Mouse (Mus musculus): ENCODE measurements around the gene Bloc1s6.

The Bloc1s6 gene

DNA sequence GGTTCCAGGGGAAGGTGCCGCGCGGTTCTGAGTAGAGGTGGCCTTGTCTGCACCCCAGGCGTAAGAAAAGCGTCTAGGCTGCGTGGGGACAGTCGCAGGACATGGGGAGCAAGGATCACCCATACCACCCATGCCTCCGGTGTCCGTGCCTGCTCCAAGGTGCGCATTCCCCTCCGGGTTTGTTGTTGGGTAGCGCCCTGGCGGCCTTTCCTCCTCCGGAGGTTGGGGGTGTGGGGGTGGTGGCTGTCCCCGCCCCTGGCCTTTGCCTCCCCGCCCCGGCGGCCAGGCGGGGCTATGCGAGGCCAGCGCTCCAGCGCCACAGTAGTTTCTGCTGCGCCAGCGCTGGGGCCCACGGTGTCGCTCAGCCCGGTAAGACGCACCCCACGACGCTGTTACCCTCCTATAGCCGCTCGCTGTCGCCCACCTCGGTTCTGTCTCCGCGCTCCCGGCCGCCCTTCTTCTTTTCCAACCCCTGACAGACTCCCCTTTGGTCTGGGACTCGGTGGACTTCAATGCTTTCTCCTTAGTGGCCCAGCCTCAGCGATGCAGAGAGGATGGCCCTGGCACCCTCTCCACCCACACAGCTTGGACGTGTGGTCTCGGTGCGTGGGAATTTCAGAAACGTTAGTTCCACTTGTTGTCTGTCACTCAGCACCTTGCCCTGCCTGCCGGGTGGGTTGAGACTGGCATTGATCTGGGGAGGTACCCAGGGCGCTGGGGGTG, 26.9 kb downstream of the Bloc1s6 start, which contains the start of gene Sqor:
TSS of gene Sqor (plus strand) at position 167 of the 723 bp plus-strand sequence.
- peak; percentile 38 for DNase-seq (ENCODE audit: low spot score)

DNA sequence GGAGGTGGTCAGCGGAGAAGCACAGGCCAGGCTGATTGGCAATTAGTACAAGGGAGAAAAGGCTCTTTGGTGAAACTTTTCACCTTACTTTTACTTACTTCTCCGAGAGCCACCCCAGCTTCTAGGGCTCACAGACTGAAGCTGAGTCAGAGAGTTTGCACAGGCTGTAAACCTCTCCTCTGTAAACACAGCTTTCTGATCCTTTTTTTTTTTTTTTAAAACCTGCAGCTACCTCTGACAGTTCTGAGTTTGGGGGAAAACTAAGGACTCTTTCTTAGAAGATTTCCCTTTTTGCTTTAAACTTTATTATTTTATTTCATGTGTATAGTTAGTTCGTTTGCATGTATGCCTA, 27.5 kb downstream of the Bloc1s6 start:
- no peak for DNase-seq (ENCODE audit: low spot score)

DNA sequence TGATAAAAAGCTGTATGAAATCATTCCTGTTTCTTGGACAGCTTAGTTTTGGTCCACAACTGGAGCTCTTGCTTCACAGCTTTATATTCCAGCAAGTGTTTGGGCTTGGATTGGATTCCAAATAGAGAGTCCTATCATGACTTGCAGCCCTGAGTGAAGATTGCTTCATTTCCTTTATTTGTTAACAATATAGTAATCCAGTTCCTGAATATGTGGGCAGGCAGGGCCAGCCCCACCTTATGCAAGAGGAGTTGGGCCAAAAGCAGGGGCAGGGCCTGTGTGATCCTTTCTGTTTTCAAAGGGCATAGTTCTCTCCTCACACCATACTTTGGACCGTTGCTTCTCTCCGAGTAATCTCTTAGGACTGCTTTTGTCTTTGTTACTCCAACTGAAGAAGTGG, 32.7 kb downstream of the Bloc1s6 start:
- no peak for DNase-seq (ENCODE audit: low spot score)

DNA sequence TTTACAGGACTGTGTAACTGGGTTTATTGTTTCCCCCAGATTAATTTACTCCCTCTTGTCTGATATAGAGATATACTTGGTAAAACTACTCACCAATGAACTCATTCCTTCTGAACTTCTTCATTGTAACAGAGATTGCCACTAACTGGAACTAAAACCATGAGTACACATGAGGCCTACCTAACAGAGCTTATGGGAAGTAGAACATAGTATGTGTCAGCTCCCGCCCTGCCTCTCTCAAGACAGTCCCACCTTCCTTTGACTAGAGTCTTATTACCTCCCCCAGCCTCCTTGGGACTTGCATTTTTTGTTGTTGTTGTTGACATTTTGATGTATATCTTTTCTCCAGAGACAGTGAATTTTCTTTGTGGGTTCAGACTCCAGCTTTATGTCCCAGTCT, 34.6 kb downstream of the Bloc1s6 start:
- no peak for DNase-seq (ENCODE audit: low spot score)

DNA sequence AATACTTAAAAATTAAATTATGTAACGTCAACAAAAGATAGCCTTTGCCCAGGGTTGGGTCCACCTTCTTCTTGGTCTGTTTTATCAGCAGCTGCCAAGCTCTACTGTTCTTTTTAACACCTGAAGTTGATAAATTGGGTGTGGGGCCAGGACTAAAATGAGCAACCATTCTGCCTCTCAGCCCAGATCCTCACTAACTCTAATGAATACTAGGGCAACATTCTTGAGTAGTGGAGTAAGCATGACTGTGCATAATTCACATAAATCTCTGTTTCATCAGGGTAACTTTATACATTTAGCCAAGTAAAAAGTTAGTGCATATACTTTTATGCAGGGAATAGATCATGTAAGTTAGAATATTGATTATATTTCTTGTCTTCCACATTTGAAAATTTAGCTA, 37.2 kb downstream of the Bloc1s6 start:
- no peak for DNase-seq (ENCODE audit: low spot score)

DNA sequence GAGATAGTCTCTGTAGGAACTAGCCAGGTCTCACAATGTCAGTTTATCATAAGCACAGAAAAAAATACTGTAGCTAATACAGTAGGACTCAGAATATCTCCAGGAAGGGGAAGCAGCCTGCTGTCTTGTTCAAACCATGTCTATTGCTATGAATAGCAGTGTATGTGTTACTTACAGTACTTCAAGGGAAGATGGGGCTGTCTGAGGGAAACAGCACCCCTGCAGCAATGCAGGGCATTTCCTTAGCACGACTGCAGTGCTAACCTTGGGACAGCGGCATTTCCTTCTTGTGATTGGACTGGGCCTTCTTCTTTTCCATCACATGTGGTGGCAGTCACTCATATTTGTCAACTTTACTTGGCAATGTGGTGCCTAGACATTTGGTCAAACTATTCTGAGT, 38.5 kb downstream of the Bloc1s6 start:
- DNase-seq (ENCODE audit: low spot score) = no peak

DNA sequence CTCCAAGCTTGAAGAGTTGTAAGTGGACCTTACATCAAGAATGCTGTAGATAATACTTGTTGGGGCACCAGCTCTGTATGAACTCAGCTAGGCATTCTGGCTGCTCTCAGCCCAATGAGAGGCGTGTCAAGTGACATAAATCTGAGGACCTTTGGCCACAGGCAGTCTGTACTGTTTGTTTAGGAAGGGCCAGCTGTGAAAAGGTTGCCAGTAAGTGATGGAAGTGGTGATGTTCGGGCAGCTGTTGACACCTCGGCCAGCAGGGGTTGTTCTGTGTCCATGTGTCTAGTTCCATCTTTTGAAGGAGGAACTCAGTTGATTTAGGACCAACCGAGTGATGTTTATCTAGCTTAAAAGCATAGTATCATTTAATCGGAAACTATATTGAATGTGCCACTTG, 41.7 kb downstream of the Bloc1s6 start:
- no peak for DNase-seq (ENCODE audit: low spot score)

DNA sequence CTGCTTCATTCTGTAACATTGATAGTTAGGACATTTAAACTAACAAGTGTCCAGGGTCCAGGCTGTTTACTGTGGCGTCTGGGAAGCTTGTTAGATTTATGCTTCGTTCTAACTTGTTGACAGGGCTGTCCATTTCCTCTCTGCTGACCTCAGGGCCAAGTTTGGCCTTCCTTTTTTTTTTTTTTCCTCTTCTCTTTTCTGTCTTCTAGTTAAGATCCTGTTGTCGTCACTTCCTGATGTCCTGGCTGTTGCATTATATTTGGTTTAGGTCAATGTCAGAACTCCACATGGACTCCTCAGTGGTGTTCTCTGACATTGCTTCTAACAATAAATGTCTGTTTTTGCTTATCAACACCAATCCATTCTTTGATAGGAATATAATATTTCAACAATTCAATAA, 42.1 kb downstream of the Bloc1s6 start:
- DNase-seq (ENCODE audit: low spot score) = no peak

DNA sequence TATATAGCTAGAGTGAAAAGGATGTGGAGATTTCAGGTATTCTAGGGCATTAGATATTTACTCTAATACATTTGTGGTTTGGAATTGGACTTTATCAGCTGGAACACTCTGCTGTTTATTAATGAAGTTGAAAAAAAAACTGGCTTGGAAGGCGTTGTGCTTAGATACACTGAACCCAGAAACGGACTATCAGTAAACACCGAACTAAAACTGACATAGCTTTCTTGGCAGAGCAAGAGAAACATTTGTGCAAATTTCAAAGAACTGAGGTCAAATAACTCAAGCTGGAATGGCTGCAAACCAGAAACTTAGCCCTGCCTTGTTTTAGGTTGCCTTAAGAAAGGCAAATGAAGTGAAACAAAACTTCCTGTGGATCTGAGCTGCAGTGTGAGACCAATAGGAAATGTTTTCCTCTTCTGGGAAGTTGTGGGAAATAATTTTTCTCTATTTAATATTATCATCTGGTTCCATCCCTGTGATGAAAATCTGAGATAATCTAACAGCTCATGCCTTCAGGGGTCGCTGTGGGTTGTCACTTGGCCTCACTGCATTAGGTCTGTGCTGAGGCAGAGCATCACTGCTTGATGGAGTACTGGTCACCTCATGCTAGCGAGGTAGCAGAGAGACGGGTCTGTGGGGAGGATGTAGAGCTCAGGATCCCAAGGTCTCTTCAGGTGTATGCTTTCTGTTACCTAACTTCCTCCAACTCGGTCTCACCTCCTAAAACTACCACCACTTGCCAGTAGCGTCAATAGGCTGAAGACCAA, 43.5 kb downstream of the Bloc1s6 start:
- DNase-seq (ENCODE audit: low spot score) = no peak

DNA sequence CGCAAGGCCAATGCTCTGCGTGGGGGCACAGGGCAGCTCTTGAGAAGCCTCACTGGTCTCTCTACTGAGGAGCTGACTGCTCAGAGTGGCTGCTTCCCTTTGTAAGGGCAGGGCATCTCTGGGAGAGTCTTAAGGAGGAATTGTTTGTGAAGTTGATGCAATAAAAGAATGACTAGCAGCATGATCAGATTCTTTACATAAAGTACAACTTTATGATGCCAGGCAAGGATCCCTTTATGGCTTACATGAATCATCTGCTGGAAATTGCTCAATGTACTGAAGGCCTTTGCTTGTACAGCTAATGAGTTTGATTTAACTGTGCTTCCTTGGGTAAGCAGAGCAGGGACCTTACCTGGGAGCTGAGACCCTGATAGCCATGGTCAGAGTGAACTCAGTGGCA, 45.4 kb downstream of the Bloc1s6 start:
- DNase-seq (ENCODE audit: low spot score) = no peak

DNA sequence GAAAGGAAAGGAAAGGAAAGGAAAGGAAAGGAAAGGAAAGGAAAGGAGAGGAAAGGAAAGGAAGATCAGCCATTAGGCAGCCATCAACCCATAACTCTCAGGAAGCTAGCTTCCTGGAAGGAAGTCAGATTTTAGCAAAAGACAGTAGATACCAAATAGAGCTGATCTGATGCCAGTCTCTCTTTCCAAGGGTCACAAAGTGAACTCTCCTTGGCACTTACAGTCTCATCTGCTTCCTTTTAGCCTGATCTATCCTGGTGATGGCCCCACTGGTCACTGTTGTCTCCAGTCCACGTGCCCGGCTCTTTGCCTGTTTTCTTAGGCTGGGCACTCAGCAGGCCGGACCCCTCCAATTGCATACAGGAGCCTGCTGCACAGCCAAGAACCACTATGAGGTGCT, 46.4 kb downstream of the Bloc1s6 start:
- no peak for DNase-seq (ENCODE audit: low spot score)

DNA sequence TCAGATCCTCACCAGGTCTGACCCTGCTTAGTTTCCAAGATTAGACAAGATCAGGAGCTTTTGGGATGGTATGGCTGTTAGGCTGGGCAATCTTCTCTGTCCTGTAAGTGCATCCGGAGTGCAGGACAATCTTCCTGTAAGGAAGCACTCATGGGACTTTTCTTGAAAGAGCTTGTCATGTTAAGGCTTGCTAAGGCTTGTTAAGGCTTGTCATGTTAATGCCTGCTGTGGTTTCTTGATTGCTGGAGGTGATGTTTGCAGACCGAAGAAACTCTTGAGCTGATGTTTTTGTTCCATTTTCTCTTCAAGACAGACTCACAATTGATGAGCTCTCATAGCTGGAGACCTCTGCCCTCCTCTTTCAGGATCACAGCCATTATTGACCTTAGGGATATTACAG, 47.9 kb downstream of the Bloc1s6 start:
- no peak for DNase-seq (ENCODE audit: low spot score)

DNA sequence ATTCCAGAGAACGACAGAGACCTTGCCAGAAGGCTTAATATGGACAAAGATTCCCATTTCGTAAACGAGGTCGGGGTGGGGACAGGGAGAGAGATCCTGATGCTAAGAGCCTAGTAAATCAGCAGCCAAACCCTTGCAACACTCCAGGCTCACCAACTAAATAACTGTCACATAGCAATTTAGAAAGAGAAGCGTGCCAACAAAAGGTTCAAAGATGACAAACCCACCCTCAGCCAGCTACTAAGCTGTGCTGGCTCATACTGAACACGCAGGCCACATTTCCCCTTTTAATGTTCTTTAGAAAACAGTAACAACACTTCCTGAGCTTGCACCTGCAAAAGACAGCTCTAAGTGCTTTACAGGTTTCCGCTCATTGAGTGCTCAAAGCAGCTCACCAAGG, 51.0 kb downstream of the Bloc1s6 start:
- DNase-seq (ENCODE audit: low spot score) = no peak

DNA sequence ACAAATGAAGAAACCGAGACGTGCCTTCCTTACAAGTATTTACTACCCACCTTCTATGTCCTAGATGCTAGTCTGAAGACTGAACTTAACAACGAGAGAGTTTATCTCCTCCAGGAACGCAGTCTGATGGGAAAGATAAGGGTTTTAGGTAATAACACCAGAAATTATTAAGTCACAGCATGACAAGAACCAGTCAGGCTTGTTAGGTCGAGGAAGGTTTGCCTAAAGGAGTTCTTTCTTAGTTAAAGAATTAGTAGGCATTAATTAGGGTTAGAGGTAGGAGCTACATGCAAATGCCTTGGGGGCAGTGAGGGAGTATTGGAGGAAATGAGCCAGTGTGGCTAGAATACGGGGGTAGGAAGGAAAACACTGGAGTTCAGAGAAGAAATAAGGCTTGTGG, 51.4 kb downstream of the Bloc1s6 start:
- DNase-seq (ENCODE audit: low spot score) = no peak
